Mouse (Mus musculus): ENCODE measurements at regions not wholly inside any gene's neighbourhood (a gene's known extent, or its start where the extent isn't known, plus 50 kb on each side); places are given as distances from the start of the nearest gene placed in this dataset.

GRCm38 (mm10) chr15:96944741-96945140 lies 111.0 kb downstream of the Slc38a4 start:
- no peak for DNase-seq

- no peak for DNase-seq
Observed at GRCm38 (mm10) chr15:96942651-96943050, 113.1 kb downstream of the Slc38a4 start.

GRCm38 (mm10) chr15:96938406-96938805 lies 117.3 kb downstream of the Slc38a4 start:
- DNase-seq, result no peak

- DNase-seq, result no peak
Observed at GRCm38 (mm10) chr15:96937623-96938022, 118.1 kb downstream of the Slc38a4 start.

GRCm38 (mm10) chr15:96936705-96937346 lies 118.9 kb downstream of the Slc38a4 start:
- peak; percentile 95 for DNase-seq

GRCm38 (mm10) chr15:96936216-96936615 lies 119.5 kb downstream of the Slc38a4 start:
- DNase-seq, result no peak

- peak; percentile 45 for DNase-seq
Observed at GRCm38 (mm10) chr15:96933451-96933850, 122.3 kb downstream of the Slc38a4 start.

GRCm38 (mm10) chr15:96930531-96930930 lies 125.2 kb downstream of the Slc38a4 start:
- no peak for DNase-seq

- no peak for DNase-seq
Observed at GRCm38 (mm10) chr15:96929788-96930187, 126.0 kb downstream of the Slc38a4 start.

GRCm38 (mm10) chr15:96928692-96929091 lies 127.1 kb downstream of the Slc38a4 start:
- DNase-seq, result no peak

- no peak for DNase-seq
Observed at GRCm38 (mm10) chr15:96927674-96928073, 128.1 kb downstream of the Slc38a4 start.

GRCm38 (mm10) chr15:96926660-96927059 lies 129.1 kb downstream of the Slc38a4 start:
- no peak for DNase-seq

GRCm38 (mm10) chr15:96916586-96916985 lies 139.2 kb downstream of the Slc38a4 start:
- no peak for DNase-seq

- no peak for DNase-seq
Observed at GRCm38 (mm10) chr15:96915544-96915943, 140.2 kb downstream of the Slc38a4 start.

GRCm38 (mm10) chr15:96914988-96915387 lies 140.8 kb downstream of the Slc38a4 start:
- DNase-seq, result no peak

GRCm38 (mm10) chr15:96905520-96905919 lies 150.2 kb downstream of the Slc38a4 start:
- no peak for DNase-seq

- no peak for DNase-seq
Observed at GRCm38 (mm10) chr15:96903461-96903860, 152.3 kb downstream of the Slc38a4 start.

- no peak for DNase-seq
Observed at GRCm38 (mm10) chr15:96902781-96903180, 153.0 kb downstream of the Slc38a4 start.

GRCm38 (mm10) chr15:96901616-96902015 lies 154.1 kb downstream of the Slc38a4 start:
- DNase-seq, result no peak

- no peak for DNase-seq
Observed at GRCm38 (mm10) chr15:96898285-96898684, 157.5 kb downstream of the Slc38a4 start.

- no peak for DNase-seq
Observed at GRCm38 (mm10) chr15:96884901-96885300, 170.9 kb downstream of the Slc38a4 start.

- no peak for DNase-seq
Observed at GRCm38 (mm10) chr15:96883754-96884153, 172.0 kb downstream of the Slc38a4 start.

GRCm38 (mm10) chr15:96882211-96882610 lies 173.5 kb downstream of the Slc38a4 start:
- no peak for DNase-seq

- no peak for DNase-seq
Observed at GRCm38 (mm10) chr15:96881519-96882170, 174.1 kb downstream of the Slc38a4 start.

GRCm38 (mm10) chr15:96880066-96880465 lies 175.7 kb downstream of the Slc38a4 start:
- DNase-seq, result no peak

Measured in retina, postnatal 1 day (tissue).